Mouse (Mus musculus) midbrain, postnatal 0 days (tissue): Measurements from ENCODE around the gene Tra2b. TPM values are rescaled to one million over a fixed set of nuclear protein-coding genes. Genes with fewer than 3 reads are reported as not detected.
"Not testable (repeated sequence)": the region's sequence is repeated elsewhere in the genome, so short reads cannot be mapped to it uniquely, and the experiment has no call there.

ENCODE experiments used
- ATAC-seq: fragments of 200-750 bp; cut with Nextera tagmentation; 2 replicates; pipeline ENCODE4 v1.8.0; 2017; ENCODE audit warnings: moderate number of reproducible peaks, mild to moderate bottlenecking, moderate TSS enrichment, moderate library complexity; ENCODE audit not compliant: low FRiP score
- DNase-seq: peaks from one replicate; pipeline ENCODE4 v3.0.0-alpha.2; 2015; ENCODE audit warnings: low spot score
- H3K27ac ChIP-seq: fragments of 300-500 bp; sonication (generic); 2 replicates; pipeline ENCODE4 v1.5.1; 2014; ENCODE audit warnings: low read depth, mild to moderate bottlenecking, low read length, mixed read lengths
- H3K27me3 ChIP-seq: fragments of 300-500 bp; sonication (generic); 2 replicates; pipeline ENCODE4 v1.6.1; 2014; ENCODE audit warnings: low read length, control low read depth, mixed read lengths; ENCODE audit not compliant: insufficient read depth
- H3K36me3 ChIP-seq: fragments of 300-500 bp; sonication (generic); 2 replicates; pipeline ENCODE4 v1.6.1; 2014; ENCODE audit warnings: low read length, control low read depth, mixed read lengths; ENCODE audit not compliant: insufficient read depth
- H3K4me1 ChIP-seq: fragments of 300-500 bp; sonication (generic); 2 replicates; pipeline ENCODE4 v1.6.1; 2014; ENCODE audit warnings: mild to moderate bottlenecking, control low read depth, antibody characterized with exemption, low read length, mixed read lengths; ENCODE audit not compliant: insufficient read depth
- H3K4me2 ChIP-seq: fragments of 300-500 bp; sonication (generic); 2 replicates; pipeline ENCODE4 v1.6.1; 2014; ENCODE audit warnings: low read depth, mild to moderate bottlenecking, low read length, mixed read lengths; ENCODE audit not compliant: poor library complexity, severe bottlenecking
- H3K4me3 ChIP-seq: fragments of 300-500 bp; sonication (generic); 2 replicates; pipeline ENCODE4 v1.5.1; 2014; ENCODE audit warnings: low read depth, mild to moderate bottlenecking, low read length, moderate library complexity
- H3K9ac ChIP-seq: fragments of 300-500 bp; sonication (generic); replicated peaks from 2 replicates; pipeline ENCODE4 v1.6.1; 2014; ENCODE audit warnings: mild to moderate bottlenecking, low read length, moderate library complexity, mixed read lengths; ENCODE audit not compliant: poor library complexity, severe bottlenecking
- H3K9me3 ChIP-seq: fragments of 300-500 bp; sonication (generic); 2 replicates; pipeline ENCODE4 v1.6.1; 2016; ENCODE audit warnings: low read length, control low read depth
- CTCF ChIP-seq: IDR thresholded peaks from 2 replicates; pipeline ENCODE4 v1.5.1; 2016; ENCODE audit warnings: antibody characterized with exemption, mild to moderate bottlenecking
- WGBS: fragments of 180-500 bp; shearing (Covaris S2); extraction: QIAGEN DNeasy Blood & Tissue Kit; methylation state at CpG from one replicate; pipeline ENCODE4 v1.1.7; 2014; 5-methylcytosine and 5-hydroxymethylcytosine counted together
- polyA plus RNA-seq: library from polyadenylated mRNA; unstranded; fragments of >200 nt; fragmentation: Nextera tagmentation; extraction: Ambion mirVana; gene quantifications from 2 replicates; pipeline ENCODE4 v1.2.1, GENCODE M21; 2015
- total RNA-seq: library from RNA; depleted of rRNA; stranded (reverse); fragments of >200 nt; gene quantifications from 2 replicates; pipeline ENCODE4 v1.2.3, GENCODE M21; 2014; rRNA removed

The Tra2b gene
- total RNA-seq (128 and 170 TPM in 2 replicates), polyA plus RNA-seq (179 and 208 TPM in 2 replicates)

DNA sequence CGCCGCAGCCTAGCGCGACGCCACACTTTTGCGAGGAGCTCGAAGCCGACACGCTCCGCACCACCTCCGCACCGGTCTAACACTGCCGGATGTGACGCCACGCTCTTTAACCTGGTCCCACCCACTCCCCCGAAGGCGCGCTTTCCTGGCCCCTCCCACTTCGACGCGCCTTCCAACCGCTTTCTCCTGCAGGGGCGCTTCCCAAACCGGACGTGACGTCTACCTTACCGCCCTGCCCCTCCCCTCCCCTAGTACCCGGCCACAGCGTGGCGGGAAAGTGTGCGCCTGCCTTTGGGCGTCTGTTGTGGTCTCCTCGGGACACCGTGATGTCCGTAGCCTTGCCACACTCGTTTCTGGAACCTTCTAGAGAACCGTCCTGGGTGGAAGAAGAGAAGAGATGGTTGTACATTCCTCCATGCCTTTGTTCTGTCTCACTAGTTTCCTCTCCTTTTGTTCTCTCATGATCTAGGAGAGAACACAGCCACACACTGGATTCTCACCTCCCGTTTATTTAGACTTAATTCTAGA, at the start of gene Tra2b:
TSS of gene Tra2b (minus strand) at position 157 of the 528 bp plus-strand sequence.
- under 1% methylated on average over 32 of the region's 38 CpGs for WGBS
- ATAC-seq, result peak; percentile 98

DNA sequence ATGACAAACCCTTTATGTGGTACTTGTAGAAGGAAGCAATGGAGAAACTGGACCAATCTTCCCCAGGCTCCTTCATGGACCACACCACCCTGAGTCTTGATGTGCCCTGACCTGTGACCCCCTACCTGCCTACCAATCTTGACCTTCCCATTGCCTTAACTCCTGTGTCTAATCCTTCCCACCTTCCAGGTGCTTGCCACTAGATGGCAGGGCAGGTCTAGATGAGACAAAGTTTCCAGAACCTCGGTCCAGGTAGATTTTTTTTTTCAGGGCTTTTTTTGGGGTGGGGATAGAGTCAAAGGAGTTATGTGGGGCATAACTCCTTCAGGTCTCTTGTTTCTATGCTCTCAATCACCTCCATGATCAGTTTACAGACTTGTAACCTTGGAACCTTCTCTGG, 44.8 kb upstream of the Tra2b start:
- H3K4me3 ChIP-seq, result no peak overlapping the region
- H3K9me3 ChIP-seq, result no peaks in the 10 kb centered on the region
- H3K36me3 ChIP-seq, result no peaks in the 10 kb centered on the region
- 0 out of 2 replicates have a peak, but pooled peaks have one; percentile 23 for ATAC-seq
- H3K4me2 ChIP-seq, result no peak overlapping the region
- no peaks in the 10 kb centered on the region for H3K27me3 ChIP-seq
- TF ChIP-seq CTCF, result peak; percentile 85
- no peaks in the 10 kb centered on the region for H3K4me1 ChIP-seq
- 18% methylated on average over 1 of the region's 1 CpGs for WGBS
- DNase-seq, result peak; percentile 57
- no peak overlapping the region for H3K9ac ChIP-seq
- H3K27ac ChIP-seq, result no peak overlapping the region

More for the DNA sequence above, at the start of gene Tra2b:
- peak; percentile 69 for TF ChIP-seq CTCF
- peak within 1 kb of the TSS; percentile 85 for H3K4me3 ChIP-seq
- H3K27ac ChIP-seq, result peak within 1 kb of the TSS; percentile 97
- H3K9me3 ChIP-seq, result no peaks in the 10 kb centered on the region
- H3K4me2 ChIP-seq, result peak within 1 kb of the TSS; percentile 66
- H3K4me1 ChIP-seq, result no peaks in the 10 kb centered on the region
- peak within 1 kb of the TSS; percentile 87 for H3K9ac ChIP-seq
- H3K36me3 ChIP-seq, result no peaks in the 10 kb centered on the region
- H3K27me3 ChIP-seq, result no peaks in the 10 kb centered on the region
- DNase-seq, result peak; percentile 99

DNA sequence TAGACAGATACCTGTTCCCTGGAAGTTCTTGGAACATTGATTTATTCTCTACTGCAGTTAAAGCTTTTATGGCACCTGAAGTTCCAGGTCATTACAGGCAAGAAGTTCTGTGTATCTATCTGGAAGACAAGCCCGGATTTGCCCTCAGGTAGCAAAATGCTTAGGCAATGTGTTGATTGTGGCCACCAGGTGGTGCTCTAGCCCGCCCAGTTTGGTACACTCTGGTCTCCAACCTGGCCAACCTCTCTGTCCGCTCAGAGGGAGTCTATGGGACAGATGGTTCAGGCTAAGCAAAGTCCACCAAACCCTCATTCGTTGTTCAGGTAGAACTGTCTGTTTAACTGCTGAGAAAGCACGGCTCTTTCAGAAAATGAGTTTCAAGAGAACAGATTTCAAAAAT, 36.8 kb upstream of the Tra2b start:
- Histone ChIP-seq H3K4me3 (no peak overlapping the region), H3K36me3 (no peaks in the 10 kb centered on the region), H3K27me3 (no peaks in the 10 kb centered on the region), H3K4me2 (no peak overlapping the region), H3K27ac (no peak overlapping the region), H3K4me1 (no peaks in the 10 kb centered on the region), H3K9ac (no peak overlapping the region), H3K9me3 (no peaks in the 10 kb centered on the region)
- peak; percentile 87 for TF ChIP-seq CTCF
- DNase-seq (peak; percentile 77), ATAC-seq (no peak)
- 30% methylated on average over 5 of the region's 5 CpGs for WGBS

DNA sequence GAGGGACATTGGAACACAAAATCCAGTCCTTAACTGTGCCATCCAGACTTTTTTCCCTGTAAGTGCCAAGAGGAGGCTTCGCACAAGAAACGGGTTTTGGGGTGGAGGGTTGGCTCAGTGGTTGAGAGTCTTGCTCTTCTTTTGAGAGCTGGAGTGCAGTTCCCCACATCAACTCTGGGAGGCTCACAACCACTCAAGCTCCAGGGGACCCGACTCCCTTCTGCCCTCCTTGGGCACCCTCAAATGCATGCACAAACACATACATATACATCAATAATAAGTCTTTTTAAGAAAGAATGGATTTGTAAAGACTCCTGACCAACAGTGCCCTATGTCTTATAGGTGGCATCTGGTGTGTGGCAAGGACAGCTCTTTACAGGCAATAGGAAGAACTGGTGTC, 35.6 kb upstream of the Tra2b start:
- TF ChIP-seq CTCF, result peak; percentile 18
- Histone ChIP-seq H3K9ac (no peak overlapping the region), H3K4me3 (no peak overlapping the region), H3K4me2 (no peak overlapping the region), H3K27ac (no peak overlapping the region), H3K27me3 (no peaks in the 10 kb centered on the region), H3K4me1 (no peaks in the 10 kb centered on the region), H3K9me3 (no peaks in the 10 kb centered on the region), H3K36me3 (no peaks in the 10 kb centered on the region)
- ATAC-seq (no peak), DNase-seq (no peak)
- WGBS, result 75% methylated on average over 3 of the region's 3 CpGs

DNA sequence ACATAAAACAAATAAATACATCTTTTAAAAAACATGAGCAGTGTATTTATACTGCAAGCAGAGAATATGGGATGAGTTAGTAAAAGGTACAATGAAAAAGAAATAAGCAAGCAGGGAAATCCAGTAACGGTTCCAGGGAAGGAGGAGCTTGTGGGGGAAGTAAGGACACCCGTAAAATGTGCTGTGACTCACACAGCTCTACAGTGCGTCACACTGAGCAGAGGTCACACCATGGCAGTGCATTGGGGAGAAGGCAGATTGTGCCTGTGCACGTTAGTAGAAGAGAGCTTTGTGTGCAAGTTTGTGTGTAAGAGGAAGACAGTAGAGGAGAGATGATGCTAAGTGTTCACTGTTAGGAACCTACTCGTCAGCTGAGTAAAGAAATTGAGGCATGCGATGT, 31.1 kb upstream of the Tra2b start:
- H3K9me3 ChIP-seq, result no peaks in the 10 kb centered on the region
- ATAC-seq, result no peak
- no peak overlapping the region for H3K9ac ChIP-seq
- H3K27ac ChIP-seq, result no peak overlapping the region
- no peak for TF ChIP-seq CTCF
- H3K4me2 ChIP-seq, result no peak overlapping the region
- WGBS, result 74% methylated on average over 6 of the region's 6 CpGs
- no peaks in the 10 kb centered on the region for H3K27me3 ChIP-seq
- no peak overlapping the region for H3K4me3 ChIP-seq
- H3K4me1 ChIP-seq, result no peaks in the 10 kb centered on the region
- no peaks in the 10 kb centered on the region for H3K36me3 ChIP-seq
- no peak for DNase-seq

DNA sequence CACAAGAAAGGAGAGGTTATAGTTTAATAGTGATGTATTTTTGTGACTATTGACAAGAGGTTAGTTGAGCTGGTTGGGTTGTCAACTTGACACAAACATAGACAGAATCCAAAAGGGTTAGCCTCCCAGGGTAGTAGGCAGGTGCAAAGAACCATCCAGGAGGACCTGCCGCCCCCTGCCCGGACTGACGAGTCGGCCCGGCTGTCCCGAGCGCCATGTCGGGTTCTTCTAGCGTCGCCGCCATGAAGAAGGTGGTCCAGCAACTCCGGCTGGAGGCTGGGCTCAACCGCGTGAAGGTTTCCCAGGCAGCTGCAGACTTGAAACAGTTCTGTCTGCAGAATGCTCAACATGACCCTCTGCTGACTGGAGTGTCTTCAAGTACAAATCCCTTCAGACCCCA, 29.0 kb upstream of the Tra2b start:
- not testable (repeated sequence) for H3K4me2 ChIP-seq, H3K4me1 ChIP-seq, H3K27me3 ChIP-seq, DNase-seq, H3K27ac ChIP-seq, ATAC-seq, H3K36me3 ChIP-seq, H3K9ac ChIP-seq, H3K4me3 ChIP-seq, H3K9me3 ChIP-seq
- WGBS, result 98% methylated on average over 14 of the region's 14 CpGs
